ENCODE assay signal across 12 mouse cellular contexts in genomic region chr1:150115352-150115751, GRCm38 (mm10). TPM values are rescaled to one million over a fixed set of nuclear protein-coding genes. Genes with fewer than 3 reads are reported as not detected.
DNase-seq lines count a peak whose midpoint lies in the region; ATAC-seq and TF ChIP-seq lines count a peak whose summit lies in the region.
"Had no signal": no experiment of that assay in that cellular context is flagged by ENCODE, and none has a peak within 500 bp of the region (broad histone marks: within the 10 kb centered on the region; RNA-seq: fewer than 3 reads in every experiment).

No protein-coding gene starts in this region.

- POLR2A ChIA-PET in Patski (lab: Charles Lee): no interaction called here

- H3K36me3 ChIP-seq in intestine, embryonic 15.5 days: no peaks in the 10 kb centered on the region
- H3K36me3 ChIP-seq in stomach, embryonic 15.5 days: no peaks in the 10 kb centered on the region

- CTCF ChIA-PET in Patski (lab: Charles Lee): no interaction called here

- H3K4me3 ChIP-seq in intestine, embryonic 15.5 days (replicated peaks): no peak overlapping the region
- H3K4me3 ChIP-seq in stomach, embryonic 15.5 days (replicated peaks): no peak overlapping the region

- in situ Hi-C loops in Patski (cut with MboI; ENCODE audit: low pct_unique_long_range_greater_than_20kb): loop anchor here (25.0 kb wide), 1 partner anchor 272 kb away; the partner anchor contains the start of genes Odr4 and Tpr

- H3K27ac ChIP-seq in intestine, embryonic 15.5 days: no peak overlapping the region
- no peak overlapping the region for H3K27ac ChIP-seq in stomach, embryonic 15.5 days
- H3K27ac ChIP-seq: hindbrain, embryonic 14.5 days had no signal

- H3K4me2 ChIP-seq in intestine, embryonic 15.5 days (replicated peaks): no peak overlapping the region
- no peak overlapping the region for H3K4me2 ChIP-seq in stomach, embryonic 15.5 days
- H3K4me2 ChIP-seq: hindbrain, embryonic 14.5 days had no signal

- peak; percentile 74 for ATAC-seq in Patski
- peak; percentile 53; the same call in 1 of the 2 replicates for ATAC-seq in intestine, embryonic 15.5 days
- peak; percentile 43; the same call in 1 of the 2 replicates for ATAC-seq in stomach, embryonic 15.5 days (ENCODE audit: insufficient read depth, low FRiP score, low read depth)

- no peak overlapping the region for H3K9ac ChIP-seq in intestine, embryonic 15.5 days
- H3K9ac ChIP-seq in stomach, embryonic 15.5 days: no peak overlapping the region
- H3K9ac ChIP-seq: hindbrain, embryonic 14.5 days had no signal

- H3K9me3 ChIP-seq in intestine, embryonic 15.5 days: no peaks in the 10 kb centered on the region
- no peaks in the 10 kb centered on the region for H3K9me3 ChIP-seq in stomach, embryonic 15.5 days

- WGBS in intestine, embryonic 15.5 days: 66% methylated on average over 7 of the region's 7 CpGs
- 55% methylated on average over 7 of the region's 7 CpGs for WGBS in stomach, embryonic 15.5 days

- no peaks in the 10 kb centered on the region for H3K4me1 ChIP-seq in intestine, embryonic 15.5 days (replicated peaks)
- no peaks in the 10 kb centered on the region for H3K4me1 ChIP-seq in stomach, embryonic 15.5 days

- no peaks in the 10 kb centered on the region for H3K27me3 ChIP-seq in Patski
- H3K27me3 ChIP-seq in intestine, embryonic 15.5 days (replicated peaks): no peaks in the 10 kb centered on the region
- H3K27me3 ChIP-seq in stomach, embryonic 15.5 days (replicated peaks): no peaks in the 10 kb centered on the region

- peak; percentile 63 to 79 for DNase-seq in lung, adult 18-20 months
- DNase-seq in lung, postnatal 14 days: no peak
- no peak for DNase-seq in Patski (ENCODE audit: low read depth, low spot score)
- no peak for DNase-seq in embryo, embryonic 9.5 days (ENCODE audit: extremely low spot score)
- DNase-seq in spleen, adult 18-20 months: no peak
- DNase-seq in thymus, adult 18-20 months: no peak
- DNase-seq: cerebellum, postnatal 10 days; kidney, postnatal 25 days; left cerebral cortex, postnatal 4 days had no signal

- TF ChIP-seq CTCF in Patski (IDR thresholded peaks at IDR 0.05): no peak

RNA-seq across cellular contexts. Expression of gene Ptgs2, which starts 15.5 kb away (rescaled TPM):
- 2.4 TPM for polyA plus RNA-seq in Patski (2021)
- polyA plus RNA-seq in intestine, embryonic 15.5 days (2015; fragmentation: Nextera tagmentation; extraction: Ambion mirVana): 0.92 and 1.2 TPM in 2 replicates
- 0.32 and 0.45 TPM in 2 replicates for polyA plus RNA-seq in stomach, embryonic 15.5 days (2015; fragmentation: Nextera tagmentation; extraction: Ambion mirVana)

Comparison
In these comparisons a context has a peak if more than half of its experiments do, and no peak if none do; other contexts are left out.
1. DNase-seq: peak in lung, adult 18-20 months (2 of 2); none in lung, postnatal 14 days (single experiment), Patski (single experiment), embryo, embryonic 9.5 days (single experiment), spleen, adult 18-20 months (0 of 2) and thymus, adult 18-20 months (0 of 2).
2. Peak in every context shown above with its lines, with median percentiles within 50 percentile points of each other: ATAC-seq.